Mouse (Mus musculus) c-Kit-positive CD71-positive TER-119-negative erythroid progenitor cells, embryonic 14.5 days (primary cell): Measurements from ENCODE around the gene Zfhx3.

Experiments used
- DNase-seq: peaks from one replicate; pipeline ENCODE4 v3.0.0-alpha.2; 2013; ENCODE audit warnings: low read depth

Zfhx3 gene

GRCm38 (mm10) chr8:108098598-108098997, 156.2 kb downstream of the Zfhx3 start:
- no peak for DNase-seq

GRCm38 (mm10) chr8:108101131-108101530, 158.7 kb downstream of the Zfhx3 start:
- no peak for DNase-seq

- no peak for DNase-seq
Measured at GRCm38 (mm10) chr8:108101978-108102865, 159.8 kb downstream of the Zfhx3 start.

- no peak for DNase-seq
Measured at GRCm38 (mm10) chr8:108104471-108105098, 162.1 kb downstream of the Zfhx3 start.

- no peak for DNase-seq
Measured at GRCm38 (mm10) chr8:108125053-108125452, 182.6 kb downstream of the Zfhx3 start.

GRCm38 (mm10) chr8:108125491-108125890, 183.0 kb downstream of the Zfhx3 start:
- no peak for DNase-seq

GRCm38 (mm10) chr8:108146536-108146935, 204.1 kb downstream of the Zfhx3 start:
- no peak for DNase-seq

- DNase-seq: no peak
Measured at GRCm38 (mm10) chr8:108148599-108149249, 206.3 kb downstream of the Zfhx3 start.

GRCm38 (mm10) chr8:108170804-108171203, 228.4 kb downstream of the Zfhx3 start:
- no peak for DNase-seq

- DNase-seq: no peak
Measured at GRCm38 (mm10) chr8:108183296-108183695, 240.9 kb downstream of the Zfhx3 start.

GRCm38 (mm10) chr8:108183948-108184347, 241.5 kb downstream of the Zfhx3 start:
- DNase-seq: no peak

- no peak for DNase-seq
Measured at GRCm38 (mm10) chr8:108186289-108186688, 243.8 kb downstream of the Zfhx3 start.

GRCm38 (mm10) chr8:108188044-108188443, 245.6 kb downstream of the Zfhx3 start:
- no peak for DNase-seq

- DNase-seq: no peak
Measured at GRCm38 (mm10) chr8:108194571-108194970, 252.1 kb downstream of the Zfhx3 start.

- no peak for DNase-seq
Measured at GRCm38 (mm10) chr8:108215026-108215425, 272.6 kb downstream of the Zfhx3 start.

- DNase-seq: no peak
Measured at GRCm38 (mm10) chr8:108218171-108218840, 275.9 kb downstream of the Zfhx3 start.

GRCm38 (mm10) chr8:108220511-108220910, 278.1 kb downstream of the Zfhx3 start:
- no peak for DNase-seq

GRCm38 (mm10) chr8:108222091-108222490, 279.6 kb downstream of the Zfhx3 start:
- DNase-seq: no peak

GRCm38 (mm10) chr8:108232326-108232725, 289.9 kb downstream of the Zfhx3 start:
- no peak for DNase-seq

GRCm38 (mm10) chr8:108234481-108234880, 292.0 kb downstream of the Zfhx3 start:
- no peak for DNase-seq

- no peak for DNase-seq
Measured at GRCm38 (mm10) chr8:108236715-108237114, 294.3 kb downstream of the Zfhx3 start.

- DNase-seq: no peak
Measured at GRCm38 (mm10) chr8:108239531-108239930, 297.1 kb downstream of the Zfhx3 start.
